Mouse (Mus musculus) retina, embryonic 14.5 days (tissue): ENCODE results near the gene Stpg4.
A peak's percentile ranks its signal among the peaks of the same experiment; 100 is the strongest.

Source experiments
- DNase-seq: peaks from one replicate; pipeline ENCODE4 v3.0.0-alpha.2; 2015; ENCODE audit warnings: low spot score

The Stpg4 gene

DNA sequence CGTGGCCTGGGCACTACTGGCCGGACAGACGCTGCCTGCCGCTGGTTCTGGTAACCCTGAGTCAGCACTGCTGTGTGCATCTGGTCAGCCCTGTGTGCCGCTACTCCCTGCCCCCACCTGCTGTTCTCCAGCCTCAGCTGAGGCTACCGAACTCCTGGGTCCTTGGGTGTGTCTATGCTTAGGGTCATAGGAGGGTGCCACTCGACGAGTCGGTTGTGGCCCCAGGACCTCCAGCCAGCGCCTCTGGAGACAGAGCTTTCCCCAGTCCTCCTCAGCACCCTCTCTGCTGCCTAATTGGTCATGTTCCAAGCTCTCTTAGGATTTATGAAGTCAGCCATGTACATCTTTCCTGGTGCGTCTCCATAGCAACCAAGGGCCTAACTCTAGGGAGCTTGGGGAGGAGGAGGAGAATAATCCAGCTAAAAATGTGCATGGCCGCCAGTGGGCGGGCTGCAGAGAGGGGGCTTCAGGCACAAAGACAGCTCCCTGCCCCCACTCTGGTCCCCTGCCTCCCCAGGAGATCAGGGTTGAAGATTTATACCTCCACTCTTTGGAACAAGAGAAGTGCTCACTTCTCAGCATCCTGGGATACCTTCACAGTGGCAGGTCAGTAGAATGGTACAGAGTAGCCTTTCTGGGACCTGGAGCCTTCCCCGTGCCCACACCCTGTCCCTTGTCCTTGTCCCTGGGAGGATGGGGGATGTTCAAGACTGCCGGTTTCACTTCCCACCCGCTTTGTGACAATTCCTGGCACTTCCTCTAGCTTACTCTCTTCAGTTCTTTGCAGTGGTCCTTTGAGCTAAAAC is 49.0 kb downstream of the Stpg4 start:
- DNase-seq: peak; percentile 73

DNA sequence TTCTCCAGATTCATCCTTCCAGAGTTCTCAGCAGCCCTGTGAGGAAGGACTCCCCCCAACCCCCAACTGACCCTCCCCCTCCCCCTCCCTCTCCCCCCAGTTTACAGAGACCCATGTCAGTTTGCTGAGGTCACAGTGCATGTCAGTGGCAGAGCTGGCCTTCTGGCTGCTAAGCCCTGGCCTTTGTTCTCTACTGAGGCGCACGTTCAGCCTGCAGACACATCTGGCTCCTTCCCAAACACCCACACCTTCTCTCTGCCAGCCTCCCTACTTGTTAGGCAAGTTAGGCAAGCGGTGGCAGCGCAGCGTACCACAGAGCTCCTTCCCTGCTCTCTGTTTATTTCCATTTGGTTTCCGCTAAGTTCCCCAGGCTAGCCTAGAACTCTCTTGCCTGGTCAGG is 50.0 kb downstream of the Stpg4 start:
- no peak for DNase-seq

DNA sequence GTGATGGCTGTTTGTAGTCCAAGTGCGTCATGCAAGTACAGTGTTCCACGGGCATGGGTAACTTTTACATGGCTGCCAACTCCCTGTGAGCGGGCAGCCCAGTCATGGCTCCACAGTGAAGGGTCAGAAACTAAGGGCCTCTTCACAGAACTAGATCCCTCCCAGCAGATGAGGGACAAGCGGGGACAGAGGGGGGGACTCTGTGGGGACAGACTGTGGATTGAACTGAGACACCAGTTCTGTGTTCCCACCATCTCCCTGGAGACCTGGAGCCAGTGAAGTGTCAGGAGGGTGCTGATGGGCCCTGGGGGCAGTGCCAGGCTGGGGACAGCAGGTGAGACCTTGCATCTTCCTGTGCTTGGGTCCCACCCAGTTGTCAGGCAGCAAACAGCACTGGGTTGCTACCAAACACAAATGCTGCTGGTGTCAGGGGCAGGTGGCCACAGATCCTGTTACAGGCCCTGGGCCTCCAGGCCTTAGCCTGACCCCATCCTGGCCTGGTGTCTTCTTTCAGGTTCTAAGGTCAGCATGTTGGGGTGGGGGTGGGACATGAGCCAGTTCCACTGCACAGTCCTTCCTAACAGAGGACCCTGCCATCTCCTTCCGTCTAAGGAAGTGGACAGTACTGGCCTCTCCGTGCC is 50.6 kb downstream of the Stpg4 start:
- DNase-seq: no peak

DNA sequence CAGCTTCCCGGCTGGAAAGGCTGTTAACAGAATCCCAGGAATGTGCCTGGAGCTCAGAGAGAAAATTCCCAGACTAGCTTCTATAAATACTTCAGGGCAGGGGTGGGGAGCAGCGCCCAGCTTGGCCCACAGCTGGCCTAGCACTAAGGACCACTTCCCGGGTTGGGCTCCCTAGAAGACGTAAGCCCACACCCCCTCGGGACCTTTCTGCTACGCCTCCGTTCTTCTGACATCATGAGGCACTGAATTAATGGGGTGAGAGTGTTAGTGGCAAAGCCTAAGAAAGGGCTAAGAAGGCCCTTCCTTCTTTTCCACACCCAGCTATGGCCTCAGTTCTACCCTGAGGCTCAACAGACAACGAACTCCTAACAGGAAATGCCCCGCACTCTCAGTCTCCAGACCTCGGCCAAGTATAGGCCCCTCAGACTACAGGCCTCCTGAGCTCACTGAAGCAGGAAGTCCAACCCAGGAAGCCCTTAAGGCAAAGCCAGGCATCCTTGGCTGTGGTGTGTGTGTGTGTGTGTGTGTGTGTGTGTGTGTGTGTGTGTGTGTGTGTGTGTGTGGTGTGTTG is 51.5 kb downstream of the Stpg4 start:
- no peak for DNase-seq

DNA sequence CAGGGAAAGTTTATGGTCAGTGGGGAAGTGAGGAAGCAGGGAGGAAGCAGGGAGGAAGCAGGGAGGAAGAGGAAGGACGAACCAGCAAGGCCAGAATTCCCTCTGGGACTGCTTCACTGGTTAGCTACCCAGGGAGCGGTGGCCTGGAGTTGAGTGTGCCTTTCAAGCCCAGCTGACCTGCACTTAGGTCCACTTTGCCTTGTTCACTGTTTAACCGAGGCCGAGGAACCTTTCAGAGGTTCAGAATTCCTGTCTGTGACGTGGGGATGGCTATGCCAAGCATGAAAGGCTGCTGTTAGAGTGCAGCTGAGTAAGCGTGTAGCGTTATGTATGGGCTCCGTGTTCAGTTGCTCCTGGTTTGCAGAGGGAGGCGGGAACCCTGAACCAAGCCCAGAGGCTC is 54.2 kb downstream of the Stpg4 start:
- DNase-seq: no peak

DNA sequence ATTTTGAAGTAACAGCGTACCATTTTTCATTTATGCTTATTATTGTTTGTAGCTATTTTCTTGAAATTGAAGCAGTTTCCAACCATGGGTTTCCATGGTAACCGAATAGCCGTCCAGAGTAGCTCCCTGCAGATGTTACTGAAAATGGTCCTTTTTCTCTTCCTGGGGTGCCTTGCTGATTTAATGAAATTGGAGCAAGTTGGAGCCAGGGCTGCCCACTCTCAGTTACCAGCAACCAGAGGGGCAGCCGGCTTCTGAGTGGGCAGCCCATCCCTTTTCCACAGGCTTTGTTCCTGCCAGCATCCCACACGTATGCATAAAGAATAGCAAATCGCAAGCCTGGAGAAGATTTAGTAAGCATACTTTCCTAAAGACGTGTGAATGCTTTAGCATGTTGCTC is 55.4 kb downstream of the Stpg4 start:
- no peak for DNase-seq

DNA sequence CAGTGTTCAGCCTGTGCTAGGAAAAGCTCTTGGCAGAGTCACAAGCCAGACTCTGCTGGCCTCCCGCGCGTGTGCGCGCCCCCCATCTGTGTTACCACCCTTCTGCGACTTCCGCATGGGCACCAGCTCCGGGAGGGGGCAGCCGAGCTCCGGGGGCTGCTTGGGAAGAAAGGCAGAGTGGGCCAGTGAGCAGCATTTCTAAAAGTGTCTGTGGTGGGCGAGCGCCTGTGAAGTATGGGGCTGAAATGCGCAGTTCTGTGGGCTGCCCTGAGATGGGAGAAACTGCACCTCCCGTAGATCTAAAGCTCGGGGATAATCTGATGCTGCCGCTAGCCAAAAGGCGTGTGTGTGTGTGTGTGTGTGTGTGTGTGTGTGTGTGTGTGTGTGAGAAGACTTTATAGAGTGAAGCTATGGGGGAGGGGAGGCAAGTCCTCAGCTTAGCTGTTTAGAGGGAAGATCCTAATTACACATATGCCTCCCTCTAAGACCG is 58.2 kb downstream of the Stpg4 start:
- no peak for DNase-seq

DNA sequence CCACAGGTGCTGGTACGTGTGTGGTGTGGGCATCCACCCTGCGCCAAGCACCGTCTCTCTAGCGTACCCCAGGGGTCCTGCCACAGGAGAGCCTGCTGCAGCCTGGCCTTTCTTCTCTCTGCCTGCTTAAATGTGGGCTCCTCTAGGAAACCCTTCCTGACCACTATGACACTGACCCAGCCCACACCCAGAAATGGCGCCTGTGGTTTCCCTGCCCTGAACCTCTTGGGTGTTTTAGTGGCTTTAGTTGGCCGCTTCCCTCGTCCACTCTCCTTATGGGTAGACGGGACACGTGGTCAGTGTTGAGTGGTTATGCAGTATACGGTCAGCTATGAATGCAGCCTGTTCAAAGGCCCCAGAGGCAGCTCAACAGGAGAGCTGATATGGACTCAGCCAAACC is 59.1 kb downstream of the Stpg4 start:
- no peak for DNase-seq

DNA sequence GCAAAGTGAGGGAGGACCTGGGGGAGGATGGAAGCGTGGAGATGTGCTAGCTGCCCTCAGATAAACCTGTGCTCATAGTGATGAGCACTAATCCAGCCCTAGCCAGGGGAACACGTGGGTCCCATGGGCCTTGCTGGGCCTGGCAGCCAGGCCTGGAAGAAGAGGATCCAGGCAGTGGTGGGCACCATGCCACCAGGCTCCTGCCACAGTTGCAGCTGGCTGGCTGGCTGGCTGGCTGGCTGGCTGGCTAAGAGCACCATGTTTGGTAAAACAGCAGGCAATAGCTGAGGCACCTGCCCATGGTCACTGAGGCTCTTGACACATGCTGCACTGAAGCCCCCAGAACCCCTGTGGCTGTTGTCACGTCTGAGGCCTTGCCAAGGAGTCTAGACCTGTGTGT is 59.9 kb downstream of the Stpg4 start:
- no peak for DNase-seq

DNA sequence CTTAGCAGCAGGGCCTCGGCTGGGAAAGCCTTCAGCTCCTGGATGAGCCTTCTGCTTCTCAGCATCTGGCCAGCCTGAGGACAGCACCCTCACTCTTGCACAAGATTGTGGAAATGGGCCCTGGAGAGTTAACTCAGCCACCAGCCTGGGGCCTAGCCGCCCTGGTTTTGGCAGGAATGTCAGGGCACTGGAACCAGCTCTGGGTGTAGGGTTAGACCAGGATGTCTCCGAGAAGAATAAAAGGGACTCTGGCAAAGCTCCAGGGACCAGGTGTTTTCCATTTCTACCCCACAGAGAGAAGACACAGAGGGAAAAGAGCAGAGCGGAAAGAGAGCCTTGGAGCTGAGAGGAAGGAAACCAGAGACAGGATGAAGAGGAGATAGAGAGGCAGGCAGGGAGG is 60.3 kb downstream of the Stpg4 start:
- DNase-seq: no peak

DNA sequence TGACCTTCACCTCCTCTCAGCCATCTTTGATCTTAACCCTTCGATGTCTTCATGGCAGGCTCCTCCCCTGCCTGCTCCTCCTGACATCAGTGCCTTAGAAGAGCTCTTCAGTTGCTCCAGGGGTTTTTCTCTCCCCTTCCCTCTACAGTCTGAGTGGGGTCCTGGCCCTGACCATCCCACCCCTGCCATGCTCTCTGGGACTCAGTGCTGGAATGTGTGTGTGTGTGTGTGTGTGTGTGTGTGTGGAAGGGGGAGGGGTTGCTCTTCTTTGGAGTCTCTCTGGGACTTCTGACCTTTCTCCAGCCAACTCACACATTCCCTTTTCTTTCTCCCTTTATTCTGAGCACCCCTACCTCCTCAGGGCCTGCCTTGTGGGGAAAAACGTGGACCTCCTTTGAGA is 61.0 kb downstream of the Stpg4 start:
- DNase-seq: no peak

DNA sequence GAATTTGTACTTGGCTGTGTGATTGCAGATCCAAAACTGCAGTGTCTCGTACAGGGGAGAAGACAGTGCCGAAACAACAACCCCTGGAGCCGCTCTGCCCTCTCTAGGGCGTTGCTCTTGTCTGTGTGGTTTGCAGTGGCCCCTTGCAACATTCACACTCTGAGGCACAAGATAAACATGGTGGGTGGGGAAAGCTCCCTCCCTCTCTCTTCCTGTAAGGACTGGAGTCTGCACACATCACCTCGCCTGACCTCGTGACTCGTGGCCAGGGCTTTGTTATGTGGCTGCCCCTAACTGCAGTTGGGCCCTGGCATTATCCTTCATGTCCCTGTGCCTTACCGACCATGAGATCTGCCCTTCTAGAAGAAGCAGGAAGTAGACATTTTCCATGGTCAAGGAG is 62.3 kb downstream of the Stpg4 start:
- no peak for DNase-seq

DNA sequence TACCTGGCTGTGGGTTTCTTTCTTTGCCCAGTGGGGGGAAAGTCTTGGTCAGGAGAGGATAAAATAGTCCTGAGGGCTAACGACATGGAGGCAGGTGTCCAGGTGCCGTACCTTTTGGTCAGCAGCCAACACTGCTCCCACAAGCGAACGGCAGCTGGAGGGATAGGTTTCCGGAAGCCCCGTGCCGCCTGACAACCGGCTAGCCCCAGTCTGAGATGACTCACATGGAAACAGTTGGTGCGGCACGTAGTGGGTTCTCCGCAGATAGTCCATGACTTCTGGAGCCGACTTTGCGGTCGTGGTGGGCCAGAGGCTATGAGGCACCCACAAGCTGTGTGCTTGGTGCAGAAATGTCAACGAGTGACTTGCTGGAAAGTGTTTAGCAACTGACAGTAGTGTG is 63.4 kb downstream of the Stpg4 start:
- DNase-seq: no peak

DNA sequence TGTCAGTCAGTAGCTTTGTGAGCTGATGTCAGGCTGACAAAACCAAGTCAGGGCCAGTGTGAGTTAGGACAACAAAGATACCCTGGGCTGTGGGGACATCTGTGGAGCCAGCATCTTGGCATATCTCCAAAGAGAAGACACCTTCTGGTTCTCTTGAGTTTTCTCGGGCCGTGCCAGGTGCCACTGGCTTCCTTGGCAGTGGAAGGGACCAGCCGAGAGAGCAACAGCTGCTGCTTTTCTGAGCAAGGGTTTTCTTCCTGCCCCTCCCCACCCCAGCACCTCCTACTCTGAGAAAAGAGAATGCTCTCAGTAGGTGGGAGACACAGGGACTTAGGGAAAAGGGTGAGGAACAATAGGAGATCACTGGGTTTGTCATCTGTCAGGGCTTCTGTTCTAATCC is 66.4 kb downstream of the Stpg4 start:
- no peak for DNase-seq

DNA sequence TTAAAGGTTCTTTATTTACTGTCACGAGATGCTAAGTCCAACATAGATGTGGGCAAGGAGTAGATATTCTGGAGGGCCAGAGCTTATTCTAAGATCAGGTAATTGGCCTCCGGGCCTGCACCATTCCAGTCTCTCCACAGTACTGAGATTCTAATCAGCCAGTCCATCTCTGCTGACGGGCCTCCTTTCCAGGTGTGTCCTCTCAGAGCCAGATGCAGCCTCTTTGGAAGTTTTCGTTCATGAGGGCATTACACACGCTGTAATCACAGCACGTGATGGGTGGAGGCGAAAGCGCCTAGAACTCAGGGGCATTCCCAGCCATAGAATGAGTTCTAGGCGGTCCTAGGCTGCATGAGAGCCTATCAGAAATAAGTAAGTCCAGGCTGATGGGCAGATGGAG is 70.0 kb downstream of the Stpg4 start:
- DNase-seq: no peak

DNA sequence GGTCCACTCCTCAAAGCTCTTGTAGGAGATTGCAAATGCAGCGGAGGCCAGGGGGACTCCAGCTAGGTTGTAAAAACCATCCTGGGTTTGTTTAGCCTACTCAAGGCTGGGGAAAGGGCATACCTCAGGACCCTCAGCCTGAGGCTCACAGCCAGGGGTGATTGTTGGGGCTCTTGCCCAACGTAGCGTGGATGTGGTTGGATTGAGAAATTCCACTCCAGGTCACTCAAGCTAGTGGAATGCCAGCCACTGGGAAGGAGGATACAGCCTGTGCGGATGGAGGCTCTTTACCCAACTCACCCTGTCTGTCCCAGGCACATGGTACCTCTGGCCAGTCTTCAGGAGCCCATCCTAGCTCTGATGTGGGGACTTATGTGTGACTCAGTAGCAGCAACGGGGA is 71.3 kb downstream of the Stpg4 start:
- no peak for DNase-seq

DNA sequence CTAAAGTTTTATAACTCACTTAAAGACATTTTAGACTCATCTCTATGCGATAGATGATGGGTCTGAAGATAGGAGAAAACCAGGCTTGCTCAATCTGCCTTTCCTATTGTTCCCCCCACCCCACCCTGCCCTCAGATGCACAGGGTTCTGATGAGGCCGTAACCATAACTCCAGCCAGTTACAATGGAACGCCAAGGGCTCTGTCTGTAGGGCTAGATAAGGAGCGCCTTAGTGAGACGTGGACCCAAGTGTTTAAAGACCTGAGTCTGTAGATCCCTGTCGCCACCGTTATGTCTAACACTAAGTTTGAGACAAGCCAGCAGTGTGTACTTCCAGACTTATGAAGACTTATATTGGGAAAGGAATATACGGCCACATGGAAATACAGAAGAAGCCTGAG is 72.1 kb downstream of the Stpg4 start:
- DNase-seq: no peak

DNA sequence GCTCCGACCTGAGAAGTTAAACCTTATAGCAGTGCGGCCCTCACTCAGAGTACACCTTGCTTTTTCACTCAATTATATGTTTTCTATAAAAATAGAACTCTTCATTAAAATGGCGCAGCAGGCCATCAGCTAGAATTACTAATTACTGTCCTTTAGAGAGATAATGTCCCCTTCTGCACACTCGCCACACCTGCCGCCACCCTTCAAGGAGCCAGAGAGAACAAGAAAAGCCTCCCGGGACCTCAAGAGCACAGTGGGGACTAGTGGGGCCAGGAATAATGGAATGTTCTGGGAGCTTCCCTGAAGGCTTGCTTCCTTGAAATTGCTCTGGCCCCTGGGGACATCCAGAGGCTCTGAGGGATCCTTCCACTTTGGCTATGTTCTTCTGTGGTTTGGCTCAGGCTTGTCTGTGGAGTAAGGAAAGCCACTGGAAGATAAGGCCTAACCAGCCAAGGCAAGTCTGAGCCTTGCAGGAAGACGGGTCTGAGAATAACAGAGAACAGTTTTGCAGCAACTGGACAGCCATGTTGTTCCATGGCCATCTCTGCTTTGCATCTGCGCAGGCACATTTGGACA is 73.7 kb downstream of the Stpg4 start:
- DNase-seq: no peak

DNA sequence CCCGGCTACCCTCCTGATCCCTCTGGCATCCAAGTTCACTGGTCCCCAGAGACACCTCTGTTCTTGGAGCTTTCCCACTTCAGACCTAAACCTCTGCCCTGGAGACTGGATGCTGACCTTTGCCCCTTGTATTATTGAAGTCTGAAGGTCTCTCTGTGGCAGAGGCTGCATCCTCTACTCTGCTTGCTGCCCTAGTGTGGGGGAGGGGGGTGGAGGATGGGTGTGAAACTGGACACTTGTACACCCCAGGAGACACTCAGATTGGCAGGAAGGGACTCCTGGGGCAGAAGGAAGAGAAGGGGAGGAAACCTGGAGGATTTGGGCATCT is 74.7 kb downstream of the Stpg4 start:
- DNase-seq: no peak

DNA sequence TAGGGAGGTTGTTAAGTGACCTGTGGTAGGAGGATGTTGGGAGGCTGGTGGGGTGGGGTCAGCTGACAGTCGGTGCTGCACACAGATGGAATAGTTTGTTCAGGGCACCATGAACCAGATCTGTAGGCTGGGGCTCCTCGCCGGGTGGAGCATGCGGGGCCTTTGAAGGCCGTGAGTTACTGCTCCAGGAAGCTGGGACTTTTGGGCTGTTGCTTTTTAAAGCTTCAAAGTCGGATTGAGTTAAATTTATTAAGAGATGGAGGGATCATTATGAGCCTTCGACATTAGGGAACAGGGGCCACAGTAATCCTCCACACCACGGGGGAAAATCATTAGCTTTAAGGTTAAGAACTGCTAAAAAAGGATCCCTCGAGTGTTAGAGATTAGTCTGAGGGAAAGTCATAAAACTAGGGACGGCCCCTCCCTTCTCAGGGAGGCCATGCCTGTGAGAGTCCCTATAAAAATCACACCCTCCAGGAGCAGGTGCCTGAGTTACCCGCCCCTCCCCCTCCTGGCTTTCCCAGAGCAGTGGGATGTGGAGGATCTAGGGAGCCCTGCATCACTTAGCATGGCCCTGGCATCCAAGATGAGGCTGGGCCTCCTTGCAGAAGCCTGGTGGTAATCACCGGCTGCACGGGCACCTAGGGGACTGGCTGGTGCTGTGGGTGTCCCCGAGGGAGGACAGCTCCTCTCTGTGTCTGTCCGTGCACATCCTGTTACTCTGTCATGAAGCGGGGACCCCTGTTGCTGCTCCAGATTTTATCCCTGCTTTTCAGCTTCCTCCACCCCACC is 75.2 kb downstream of the Stpg4 start:
- no peak for DNase-seq

DNA sequence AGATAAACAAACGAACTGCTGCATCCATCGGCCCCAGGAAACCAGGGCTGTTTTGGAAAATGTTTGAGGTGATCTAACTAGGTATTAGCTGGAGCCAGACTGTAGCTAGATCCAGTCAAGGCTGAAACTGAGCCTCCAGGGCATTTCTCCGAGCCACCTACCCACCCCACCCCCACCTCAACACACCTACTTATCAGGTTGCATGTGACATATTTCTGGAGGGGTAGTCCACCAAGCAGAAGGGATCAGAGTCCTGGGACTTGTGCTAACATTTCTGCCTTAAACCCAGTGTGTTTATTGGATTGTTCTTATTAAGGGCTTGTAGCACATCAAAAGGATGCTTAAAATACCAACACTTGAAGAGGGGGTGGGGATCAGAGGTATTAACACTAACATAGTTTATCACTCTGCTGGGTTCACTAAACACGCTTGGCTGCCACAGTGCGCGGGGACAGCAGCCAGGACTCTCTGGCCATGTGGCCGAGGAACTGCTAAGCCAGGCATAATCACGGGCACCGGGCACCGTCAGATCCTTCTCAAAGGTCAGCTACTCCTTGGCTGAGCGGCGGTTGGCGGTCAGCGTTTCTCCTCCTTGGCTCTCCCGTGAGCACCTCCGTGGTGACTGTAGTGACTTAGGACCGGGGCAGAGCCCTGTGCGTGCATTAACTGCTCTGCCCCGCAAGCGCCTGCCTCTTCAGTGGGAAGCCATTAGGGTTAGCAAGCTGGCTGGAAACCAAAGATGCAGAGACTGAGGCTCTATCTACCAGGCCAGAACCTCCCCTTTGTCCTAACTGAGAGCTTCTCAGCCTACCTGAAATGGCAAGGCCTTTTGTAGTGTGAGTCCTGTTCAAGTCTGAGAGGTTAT is 76.1 kb downstream of the Stpg4 start:
- no peak for DNase-seq
